Mouse (Mus musculus) heart, adult 2 months (tissue): ENCODE measurements at regions not wholly inside any gene's neighbourhood (a gene's known extent, or its start where the extent isn't known, plus 50 kb on each side); places are given as distances from the start of the nearest gene placed in this dataset.

Experiments
- DNase-seq, 2 experiments: peaks; one replicate each; pipeline ENCODE4 v3.0.0; 2021
- H3K27ac ChIP-seq: fragments of 200-600 bp; 2 replicates; pipeline ENCODE4 v1.8.1; 2022
- H3K27me3 ChIP-seq: fragments of 200-500 bp; 2 replicates; pipeline ENCODE4 v1.6.1; 2012; ENCODE audit warnings: mild to moderate bottlenecking, low read length, inconsistent platforms, mixed read lengths; ENCODE audit not compliant: control insufficient read depth, insufficient read depth
- H3K36me3 ChIP-seq: fragments of 200-500 bp; 2 replicates; pipeline ENCODE4 v1.6.1; 2012; ENCODE audit warnings: low read length, inconsistent platforms; ENCODE audit not compliant: control insufficient read depth, insufficient read depth
- H3K4me1 ChIP-seq: fragments of 200-500 bp; 2 replicates; pipeline ENCODE4 v1.6.1; 2011; ENCODE audit warnings: low read length; ENCODE audit not compliant: control insufficient read depth, insufficient read depth
- H3K4me3 ChIP-seq: fragments of 200-600 bp; 2 replicates; pipeline ENCODE4 v1.8.1; 2022
- H3K79me2 ChIP-seq: fragments of 200-500 bp; replicated peaks from 2 replicates; pipeline ENCODE4 v1.6.1; 2012; ENCODE audit warnings: mild to moderate bottlenecking, inconsistent platforms, low read length, moderate library complexity, mixed read lengths; ENCODE audit not compliant: control insufficient read depth, insufficient read depth
- H3K9ac ChIP-seq: fragments of 200-500 bp; 2 replicates; pipeline ENCODE4 v1.6.1; 2012; ENCODE audit warnings: low read depth, mild to moderate bottlenecking, control low read depth, inconsistent platforms, low read length, mixed read lengths
- CTCF ChIP-seq: fragments of 200-600 bp; IDR thresholded peaks from 2 replicates; pipeline ENCODE4 v1.8.1; 2022; ENCODE audit warnings: antibody characterized with exemption, mild to moderate bottlenecking, moderate library complexity
- EP300 ChIP-seq: fragments of 200-500 bp; IDR thresholded peaks from 2 replicates; pipeline ENCODE4 v1.6.1; 2011; ENCODE audit warnings: low read depth, low read length, control low read depth; ENCODE audit not compliant: insufficient read depth
- POLR2A ChIP-seq: fragments of 200-500 bp; IDR thresholded peaks from 2 replicates; pipeline ENCODE4 v1.6.1; 2011; ENCODE audit warnings: mild to moderate bottlenecking, low read depth, low read length, control low read depth; ENCODE audit not compliant: insufficient read depth
- WGBS: fragments of 180-500 bp; shearing (Covaris S2); methylation state at CpG from one replicate; pipeline ENCODE4 v1.1.7; 2018; 5-methylcytosine and 5-hydroxymethylcytosine counted together
- intact Hi-C: fragments of 180-260 bp; cut with DNase I; formaldehyde crosslinking; loops from one replicate; pipeline ENCODE4 v1.15.1; 2025

- no peaks in the 10 kb centered on the region for H3K79me2 ChIP-seq
- no peak overlapping the region for H3K27ac ChIP-seq
- no peak overlapping the region for H3K9ac ChIP-seq
- H3K4me3 ChIP-seq: no peak overlapping the region
- 66% methylated on average over 3 of the region's 3 CpGs for WGBS
- DNase-seq: no peak
- intact Hi-C loops: no loop called here
- H3K4me1 ChIP-seq: peaks cover 1% of the 10 kb centered on the region; the same call in 1 of the 2 replicates
- no peak for TF ChIP-seq POLR2A
- TF ChIP-seq EP300: no peak
- TF ChIP-seq CTCF: no peak
- no peaks in the 10 kb centered on the region for H3K36me3 ChIP-seq
- no peaks in the 10 kb centered on the region for H3K27me3 ChIP-seq
These were observed 573.1 kb upstream of the Gm19410 start for GRCm38 (mm10) chr8:35192515-35192914.

- no peaks in the 10 kb centered on the region for H3K27me3 ChIP-seq
- H3K9ac ChIP-seq: no peak overlapping the region
- no peak for DNase-seq
- 10% methylated on average over 1 of the region's 1 CpGs for WGBS
- H3K27ac ChIP-seq: no peak overlapping the region
- TF ChIP-seq POLR2A (no peak), EP300 (no peak), CTCF (peak; percentile 47)
- peaks cover 1% of the 10 kb centered on the region; the same call in 1 of the 2 replicates for H3K4me1 ChIP-seq
- intact Hi-C loops: no loop called here
- no peaks in the 10 kb centered on the region for H3K79me2 ChIP-seq
- H3K36me3 ChIP-seq: no peaks in the 10 kb centered on the region
- H3K4me3 ChIP-seq: no peak overlapping the region
These were observed 571.8 kb upstream of the Gm19410 start for GRCm38 (mm10) chr8:35193771-35194170.

- intact Hi-C loops: loop anchor here (5.0 kb wide), 1 partner anchor 266 kb away; no protein-coding TSS in a partner anchor
- Histone ChIP-seq H3K4me3 (no peak overlapping the region), H3K9ac (no peak overlapping the region), H3K27ac (no peak overlapping the region), H3K79me2 (no peaks in the 10 kb centered on the region), H3K36me3 (no peaks in the 10 kb centered on the region), H3K4me1 (peaks cover 1% of the 10 kb centered on the region; the same call in 1 of the 2 replicates), H3K27me3 (no peaks in the 10 kb centered on the region)
- TF ChIP-seq POLR2A (no peak), EP300 (no peak), CTCF (no peak)
- DNase-seq: no peak
- 55% methylated on average over 4 of the region's 4 CpGs for WGBS
These were observed 569.4 kb upstream of the Gm19410 start for GRCm38 (mm10) chr8:35196189-35196588.

GRCm38 (mm10) chr8:35198766-35199165, 566.8 kb upstream of the Gm19410 start:
- Histone ChIP-seq H3K4me3 (no peak overlapping the region), H3K27ac (no peak overlapping the region), H3K27me3 (no peaks in the 10 kb centered on the region), H3K79me2 (no peaks in the 10 kb centered on the region), H3K4me1 (no peaks in the 10 kb centered on the region), H3K36me3 (no peaks in the 10 kb centered on the region), H3K9ac (no peak overlapping the region)
- TF ChIP-seq POLR2A: no peak
- TF ChIP-seq EP300: no peak
- no peak for TF ChIP-seq CTCF
- intact Hi-C loops: loop anchor here (5.0 kb wide), 1 partner anchor 264 kb away; no protein-coding TSS in a partner anchor
- DNase-seq: no peak
- 55% methylated on average over 2 of the region's 2 CpGs for WGBS

- TF ChIP-seq CTCF: no peak
- TF ChIP-seq EP300: no peak
- no peak for TF ChIP-seq POLR2A
- H3K79me2 ChIP-seq: no peaks in the 10 kb centered on the region
- no peaks in the 10 kb centered on the region for H3K27me3 ChIP-seq
- H3K4me1 ChIP-seq: peaks cover 7% of the 10 kb centered on the region
- WGBS: 69% methylated on average over 12 of the region's 12 CpGs
- no peak for DNase-seq
- H3K27ac ChIP-seq: no peak overlapping the region
- H3K9ac ChIP-seq: no peak overlapping the region
- intact Hi-C loops: no loop called here
- H3K36me3 ChIP-seq: no peaks in the 10 kb centered on the region; the same call in 1 of the 2 replicates
- H3K4me3 ChIP-seq: no peak overlapping the region
These were observed 564.2 kb upstream of the Gm19410 start for GRCm38 (mm10) chr8:35201416-35201815.

GRCm38 (mm10) chr8:35204971-35205370, 560.6 kb upstream of the Gm19410 start:
- Histone ChIP-seq H3K79me2 (no peaks in the 10 kb centered on the region), H3K27ac (no peak overlapping the region), H3K36me3 (peaks cover 4% of the 10 kb centered on the region; the same call in 1 of the 2 replicates), H3K4me3 (no peak overlapping the region), H3K9ac (no peak overlapping the region), H3K4me1 (peaks cover 9% of the 10 kb centered on the region), H3K27me3 (no peaks in the 10 kb centered on the region)
- 66% methylated on average over 15 of the region's 15 CpGs for WGBS
- no peak for DNase-seq
- intact Hi-C loops: loop anchor here (5.0 kb wide), 1 partner anchor 313 kb away; no protein-coding TSS in a partner anchor
- no peak for TF ChIP-seq CTCF
- TF ChIP-seq EP300: no peak
- no peak for TF ChIP-seq POLR2A
